Mouse (Mus musculus): ENCODE measurements around the gene Ttll5.

DNA sequence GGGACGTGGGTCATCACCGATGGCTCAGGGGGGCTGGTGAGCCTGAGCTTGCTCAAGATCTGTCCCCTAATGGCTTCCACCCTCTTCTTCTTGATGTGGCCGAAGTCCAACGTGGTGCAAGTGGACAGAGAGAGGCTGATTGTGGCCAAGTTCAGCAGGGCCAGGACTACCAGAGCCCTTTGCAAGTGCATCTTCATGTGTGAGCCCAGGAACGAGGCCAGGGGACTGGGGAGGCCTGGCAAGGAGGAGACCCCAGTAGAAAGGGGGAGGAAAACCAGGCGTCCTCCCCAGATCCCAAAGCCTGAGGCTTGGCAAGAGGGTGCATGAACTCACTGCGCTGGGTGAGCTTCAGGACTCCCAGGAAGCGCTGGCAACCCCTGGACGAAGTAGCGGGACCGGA lies 253.3 kb downstream of the Ttll5 start:
- no peak for TF ChIP-seq CTCF (IDR thresholded peaks at IDR 0.05; ENCODE audit: low read depth)
- TF ChIP-seq EP300 (IDR thresholded peaks at IDR 0.05; ENCODE audit: low read depth): no peak

All from heart, postnatal 0 days (tissue).